Comparison of ENCODE assay signal across 21 mouse cellular contexts in the genomic region with DNA sequence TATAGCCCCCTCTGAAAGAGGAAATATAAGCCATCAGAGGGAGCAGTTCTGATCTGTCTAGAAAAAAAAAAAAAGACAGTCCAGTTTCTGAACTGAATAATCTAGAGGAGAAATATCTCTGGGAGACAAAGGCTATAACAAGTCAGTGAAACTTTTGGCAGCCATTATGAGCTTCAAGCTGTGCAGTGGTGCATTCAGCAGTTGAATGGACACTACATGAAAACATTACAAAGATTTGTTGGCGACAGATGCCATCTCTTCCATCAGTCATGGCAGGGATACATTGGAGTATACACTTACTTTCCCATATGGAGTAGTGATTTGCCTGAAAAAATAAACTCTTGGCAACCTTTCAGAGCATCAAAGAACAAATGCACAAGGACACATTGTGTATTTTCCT.
"Had no signal": no experiment of that assay in that cellular context is flagged by ENCODE, and none has a peak within 500 bp of the region (broad histone marks: within the 10 kb centered on the region; RNA-seq: fewer than 3 reads in every experiment).

No protein-coding gene starts in this region.

- H3K4me3 ChIP-seq: layer of hippocampus, adult 2 months; limb, embryonic 12.5 days; limb, embryonic 15.5 days; midbrain, embryonic 10.5 days; midbrain, embryonic 13.5 days; neural tube, embryonic 12.5 days; neural tube, embryonic 15.5 days; stomach, embryonic 15.5 days had no signal

- H3K4me2 ChIP-seq: limb, embryonic 12.5 days; limb, embryonic 15.5 days; liver, embryonic 11.5 days; lung, embryonic 14.5 days; midbrain, embryonic 13.5 days; neural tube, embryonic 12.5 days; neural tube, embryonic 15.5 days; stomach, embryonic 15.5 days had no signal

- H3K27ac ChIP-seq: kidney, postnatal 0 days; layer of hippocampus, adult 2 months; limb, embryonic 12.5 days; limb, embryonic 15.5 days; liver, embryonic 14.5 days; macrophage; midbrain, embryonic 10.5 days; midbrain, embryonic 13.5 days; neural tube, embryonic 12.5 days; neural tube, embryonic 15.5 days; stomach, embryonic 15.5 days had no signal

- DNase-seq: kidney, postnatal 25 days; layer of hippocampus, adult 9-11 months; liver, postnatal 0 days; lung, embryonic 14.5 days; retina, postnatal 1 day; right cerebral cortex, postnatal 25 days; spleen, adult 18-20 months; thymus, postnatal 25 days had no signal

- H3K27me3 ChIP-seq: limb, embryonic 12.5 days; limb, embryonic 15.5 days; midbrain, embryonic 13.5 days; neural tube, embryonic 12.5 days; neural tube, embryonic 15.5 days; stomach, embryonic 15.5 days had no signal

- H3K36me3 ChIP-seq: limb, embryonic 12.5 days; limb, embryonic 15.5 days; midbrain, embryonic 10.5 days; midbrain, embryonic 13.5 days; neural tube, embryonic 12.5 days; neural tube, embryonic 15.5 days; stomach, embryonic 15.5 days had no signal

- H3K9ac ChIP-seq: limb, embryonic 12.5 days; limb, embryonic 15.5 days; liver, embryonic 14.5 days; liver, postnatal 0 days; lung, embryonic 14.5 days; midbrain, embryonic 13.5 days; neural tube, embryonic 12.5 days; neural tube, embryonic 15.5 days; stomach, embryonic 15.5 days had no signal

- ATAC-seq: liver, postnatal 0 days; lung, postnatal 0 days; midbrain, embryonic 13.5 days had no signal

- H3K4me1 ChIP-seq: limb, embryonic 12.5 days; limb, embryonic 15.5 days; midbrain, embryonic 10.5 days; midbrain, embryonic 13.5 days; neural tube, embryonic 12.5 days; neural tube, embryonic 15.5 days; stomach, embryonic 15.5 days had no signal

- H3K9me3 ChIP-seq: limb, embryonic 12.5 days; limb, embryonic 15.5 days; midbrain, embryonic 10.5 days; midbrain, embryonic 13.5 days; neural tube, embryonic 12.5 days; neural tube, embryonic 15.5 days; stomach, embryonic 15.5 days had no signal
